Mouse (Mus musculus) embryonic facial prominence, embryonic 12.5 days (tissue): Measurements from ENCODE around the gene Klf6. TPM values are rescaled to one million over a fixed set of nuclear protein-coding genes. Genes with fewer than 3 reads are reported as not detected.

ENCODE experiments used
- ATAC-seq: fragments of 200-750 bp; cut with Nextera tagmentation; 2 replicates; pipeline ENCODE4 v1.8.0; 2017; ENCODE audit not compliant: insufficient number of reproducible peaks, insufficient read depth, low FRiP score, low TSS enrichment
- H3K27ac ChIP-seq: fragments of 300-500 bp; sonication (generic); 2 replicates; pipeline ENCODE4 v1.5.1; 2016; ENCODE audit warnings: mild to moderate bottlenecking
- H3K27me3 ChIP-seq: fragments of 300-500 bp; sonication (generic); 2 replicates; pipeline ENCODE4 v1.6.1; 2016; ENCODE audit warnings: mild to moderate bottlenecking, moderate library complexity
- H3K36me3 ChIP-seq: fragments of 300-500 bp; sonication (generic); 2 replicates; pipeline ENCODE4 v1.6.1; 2016; ENCODE audit warnings: mild to moderate bottlenecking
- H3K4me1 ChIP-seq: fragments of 300-500 bp; sonication (generic); 2 replicates; pipeline ENCODE4 v1.6.1; 2016
- H3K4me2 ChIP-seq: fragments of 300-500 bp; sonication (generic); replicated peaks from 2 replicates; pipeline ENCODE4 v1.6.1; 2016; ENCODE audit warnings: mild to moderate bottlenecking, moderate library complexity
- H3K4me3 ChIP-seq: fragments of 300-500 bp; sonication (generic); 2 replicates; pipeline ENCODE4 v1.5.1; 2016; ENCODE audit warnings: mild to moderate bottlenecking
- H3K9ac ChIP-seq: fragments of 300-500 bp; sonication (generic); 2 replicates; pipeline ENCODE4 v1.6.1; 2016; ENCODE audit warnings: mild to moderate bottlenecking, moderate library complexity
- H3K9me3 ChIP-seq: fragments of 300-500 bp; sonication (generic); 2 replicates; pipeline ENCODE4 v1.6.1; 2016; ENCODE audit warnings: mild to moderate bottlenecking, moderate library complexity
- WGBS: fragments of 180-500 bp; shearing (Covaris S2); methylation state at CpG from one replicate; pipeline ENCODE4 v1.1.7; 2016; 5-methylcytosine and 5-hydroxymethylcytosine counted together
- polyA plus RNA-seq: library from polyadenylated mRNA; unstranded; fragments of >200 nt; fragmentation: Nextera tagmentation; extraction: Ambion mirVana; gene quantifications from 2 replicates; pipeline ENCODE4 v1.2.1, GENCODE M21; 2016

Klf6 gene
- polyA plus RNA-seq, 1 experiment from 2014 or later = 60.8 TPM

DNA sequence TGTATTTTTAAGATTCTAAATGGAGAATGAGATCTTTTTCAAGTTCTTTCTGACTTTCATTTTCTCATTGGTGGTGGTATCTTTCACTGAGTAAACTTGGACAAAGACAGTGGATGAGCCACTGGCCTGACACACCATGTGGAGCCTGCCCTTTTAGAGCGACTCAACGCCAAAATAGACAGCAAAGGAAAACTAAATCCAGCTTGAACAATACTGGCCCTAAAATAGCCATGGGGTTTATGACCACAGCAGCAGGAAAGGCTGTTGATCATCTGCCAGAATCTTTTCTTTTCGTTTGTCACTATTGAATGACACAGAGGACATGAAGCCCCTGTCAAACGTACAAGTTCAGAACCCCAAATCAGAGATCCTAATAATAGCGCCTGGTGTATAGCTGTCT lies 18.4 kb upstream of the Klf6 start:
- Histone ChIP-seq H3K36me3 (no peaks in the 10 kb centered on the region), H3K9me3 (no peaks in the 10 kb centered on the region), H3K27me3 (no peaks in the 10 kb centered on the region), H3K4me1 (no peaks in the 10 kb centered on the region), H3K4me2 (no peak overlapping the region), H3K27ac (no peak overlapping the region), H3K9ac (no peak overlapping the region), H3K4me3 (no peak overlapping the region)
- WGBS = 79% methylated on average over 5 of the region's 5 CpGs
- ATAC-seq = no peak

DNA sequence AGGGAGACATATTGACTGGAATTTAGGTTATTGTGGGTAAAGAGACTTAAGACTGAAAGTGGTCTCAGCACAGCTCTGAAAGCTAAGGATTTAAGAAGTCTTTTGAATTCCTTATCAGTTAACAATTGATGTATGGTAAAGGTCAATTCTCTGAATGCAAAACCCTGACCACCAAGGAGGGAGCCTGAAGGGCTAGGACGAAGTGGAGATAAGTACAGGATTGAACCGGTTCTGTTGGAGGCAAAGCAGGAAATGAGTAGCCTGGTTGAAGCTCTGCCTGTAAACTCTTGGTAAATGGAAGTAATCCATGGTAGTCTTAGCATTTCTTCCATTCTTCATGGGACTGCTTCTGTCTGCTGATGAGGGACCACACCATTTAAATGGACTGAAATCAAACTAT lies 17.5 kb upstream of the Klf6 start:
- no peaks in the 10 kb centered on the region for H3K9me3 ChIP-seq
- no peak for ATAC-seq
- no peaks in the 10 kb centered on the region for H3K36me3 ChIP-seq
- no peaks in the 10 kb centered on the region for H3K4me1 ChIP-seq
- H3K27me3 ChIP-seq = no peaks in the 10 kb centered on the region
- H3K4me2 ChIP-seq = no peak overlapping the region
- WGBS = 60% methylated on average over 2 of the region's 2 CpGs
- H3K27ac ChIP-seq = no peak overlapping the region
- H3K9ac ChIP-seq = no peak overlapping the region
- H3K4me3 ChIP-seq = no peak overlapping the region

DNA sequence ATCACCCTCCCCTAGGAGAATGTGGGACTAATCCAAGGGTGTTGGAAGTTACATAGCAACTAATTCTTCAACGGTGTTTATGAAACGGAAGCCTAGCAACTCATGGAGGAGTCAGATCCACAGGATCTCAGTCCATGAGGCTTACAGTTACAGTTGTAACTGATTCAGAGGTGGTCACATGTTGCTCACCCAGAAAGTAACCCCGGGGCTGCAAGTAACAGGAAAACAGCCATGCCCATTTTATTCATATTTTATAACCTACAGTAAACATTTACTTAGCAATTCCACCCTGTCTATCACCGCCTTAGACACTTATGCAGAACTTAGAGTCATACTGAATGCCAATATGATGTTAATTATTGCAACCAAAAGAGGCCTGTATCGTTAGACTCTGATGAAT lies 16.9 kb upstream of the Klf6 start:
- Histone ChIP-seq H3K9me3 (no peaks in the 10 kb centered on the region), H3K9ac (no peak overlapping the region), H3K4me1 (no peaks in the 10 kb centered on the region), H3K27ac (no peak overlapping the region), H3K27me3 (no peaks in the 10 kb centered on the region), H3K4me3 (no peak overlapping the region), H3K4me2 (no peak overlapping the region), H3K36me3 (no peaks in the 10 kb centered on the region)
- WGBS = 88% methylated on average over 5 of the region's 5 CpGs
- no peak for ATAC-seq

DNA sequence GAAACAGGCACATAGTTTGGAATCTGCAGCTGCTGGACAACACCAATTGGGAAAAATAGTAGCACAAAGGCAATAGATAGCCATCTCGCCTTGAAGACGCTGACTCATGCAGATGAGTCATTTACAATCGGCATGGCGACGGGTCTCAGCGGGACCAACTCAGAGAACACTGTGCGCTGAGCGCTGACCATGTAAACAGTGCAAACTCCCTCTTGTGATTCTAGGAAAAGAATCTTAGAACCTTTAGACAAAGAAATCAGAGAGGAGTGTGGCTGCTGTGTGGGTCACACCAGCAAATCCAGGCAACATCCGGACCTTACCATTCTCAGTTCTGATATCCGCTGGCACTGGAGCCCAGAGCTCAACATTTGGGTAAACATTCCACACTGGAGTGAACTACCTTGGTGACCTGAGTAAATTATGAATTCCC lies 16.1 kb upstream of the Klf6 start:
- WGBS = 61% methylated on average over 10 of the region's 10 CpGs
- Histone ChIP-seq H3K27me3 (no peaks in the 10 kb centered on the region), H3K9me3 (no peaks in the 10 kb centered on the region), H3K4me1 (no peaks in the 10 kb centered on the region), H3K4me3 (no peak overlapping the region), H3K36me3 (no peaks in the 10 kb centered on the region), H3K9ac (no peak overlapping the region), H3K27ac (no peak overlapping the region), H3K4me2 (no peak overlapping the region)
- no peak for ATAC-seq

DNA sequence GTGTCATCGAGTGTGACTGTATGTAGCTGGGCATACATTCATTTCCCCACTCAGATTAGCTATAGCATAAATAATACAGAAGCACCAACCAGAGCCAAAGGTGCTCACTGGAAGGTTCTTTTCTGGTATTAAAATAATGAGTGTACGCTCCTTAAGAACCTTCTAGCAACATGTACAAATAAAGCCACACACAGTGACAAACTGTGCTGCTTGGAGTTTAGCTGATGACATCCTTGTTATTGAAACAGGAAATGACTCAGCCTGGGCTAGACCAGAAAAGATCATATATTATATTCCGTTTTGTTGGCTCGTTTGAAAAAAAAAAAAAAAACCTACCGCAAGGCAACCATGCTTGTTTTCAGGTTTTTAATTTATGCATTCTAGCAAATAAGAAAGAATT lies 15.7 kb upstream of the Klf6 start:
- Histone ChIP-seq H3K36me3 (no peaks in the 10 kb centered on the region), H3K27ac (no peak overlapping the region), H3K9me3 (no peaks in the 10 kb centered on the region), H3K27me3 (no peaks in the 10 kb centered on the region), H3K9ac (no peak overlapping the region), H3K4me1 (no peaks in the 10 kb centered on the region), H3K4me2 (no peak overlapping the region), H3K4me3 (no peak overlapping the region)
- WGBS = 77% methylated on average over 5 of the region's 5 CpGs
- ATAC-seq = no peak

DNA sequence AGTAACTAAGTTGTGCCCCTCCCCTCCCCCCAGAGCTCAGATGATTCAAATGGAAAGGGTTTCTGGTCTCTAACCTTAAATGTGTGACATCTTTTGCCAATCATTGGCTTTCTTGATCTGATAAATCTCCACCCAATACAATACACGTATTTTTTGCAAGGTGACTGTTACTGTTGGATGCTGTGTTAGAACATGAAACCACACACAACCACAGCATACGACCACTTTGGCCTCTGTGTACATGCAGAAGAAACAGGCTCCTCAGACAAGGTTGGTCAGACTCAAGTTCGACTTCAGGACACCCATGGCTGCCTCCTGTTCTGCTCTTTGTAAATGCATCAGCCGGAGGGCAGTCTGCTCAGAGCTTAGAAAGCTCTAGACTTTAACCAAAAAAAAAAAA lies 14.4 kb upstream of the Klf6 start:
- H3K4me3 ChIP-seq = no peak overlapping the region
- 72% methylated on average over 4 of the region's 4 CpGs for WGBS
- no peak overlapping the region for H3K9ac ChIP-seq
- no peaks in the 10 kb centered on the region for H3K27me3 ChIP-seq
- H3K36me3 ChIP-seq = no peaks in the 10 kb centered on the region
- no peak overlapping the region for H3K4me2 ChIP-seq
- no peak overlapping the region for H3K27ac ChIP-seq
- ATAC-seq = no peak
- no peaks in the 10 kb centered on the region for H3K4me1 ChIP-seq
- no peaks in the 10 kb centered on the region for H3K9me3 ChIP-seq

DNA sequence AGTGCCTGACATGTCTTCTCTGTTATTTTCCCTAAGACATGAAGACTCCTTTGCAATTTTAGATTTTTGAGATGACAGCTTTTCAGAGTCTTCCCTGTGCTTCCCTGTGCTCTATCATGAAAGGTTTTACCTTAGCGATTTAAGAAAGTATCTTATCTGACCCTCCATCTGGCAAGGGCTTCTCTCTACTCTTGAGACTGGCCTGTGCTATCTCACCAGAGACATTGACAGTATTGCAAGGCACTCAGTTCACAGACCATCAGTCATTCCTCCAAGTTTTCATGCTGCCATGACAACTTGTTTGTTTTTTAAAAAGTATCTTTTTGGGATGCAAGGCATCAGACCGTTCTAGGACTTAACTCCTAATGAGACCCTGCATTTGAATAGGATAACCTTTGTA lies 13.5 kb upstream of the Klf6 start:
- ATAC-seq = no peak
- no peaks in the 10 kb centered on the region for H3K9me3 ChIP-seq

DNA sequence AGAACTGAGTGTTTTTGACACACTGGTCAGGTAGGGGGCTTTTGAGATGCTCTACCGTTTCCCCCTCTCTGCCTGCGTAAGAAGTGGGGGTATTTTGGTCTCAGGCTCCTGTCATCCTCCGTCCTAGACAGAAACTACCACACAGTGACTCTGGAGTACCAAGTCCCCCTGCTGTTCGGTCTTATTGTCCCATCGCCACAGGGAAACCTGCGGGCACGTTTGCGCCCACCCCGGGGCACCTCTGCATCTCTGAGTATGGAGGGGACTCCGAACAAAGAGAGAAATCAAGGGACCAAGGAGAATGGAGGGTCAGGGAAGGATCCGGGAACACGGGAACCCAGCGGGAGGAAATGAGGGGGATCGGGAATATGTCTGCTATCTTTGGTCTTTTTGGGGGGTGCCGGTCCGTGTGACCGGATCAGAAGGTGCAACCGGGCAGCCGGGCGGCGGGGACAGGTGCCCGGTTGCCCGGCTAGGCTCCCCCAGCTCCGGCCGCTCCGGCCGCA lies 578 bp upstream of the Klf6 start:
- Histone ChIP-seq H3K9me3 (no peaks in the 10 kb centered on the region), H3K4me1 (peaks cover 11% of the 10 kb centered on the region; the same call in 1 of the 2 replicates), H3K9ac (peak overlapping the region; percentile 82), H3K27me3 (no peaks in the 10 kb centered on the region), H3K36me3 (peaks cover 9% of the 10 kb centered on the region), H3K27ac (peak overlapping the region; percentile 99), H3K4me3 (peak overlapping the region; percentile 64), H3K4me2 (peak overlapping the region; percentile 61)
- no peak; the same call in none of the 2 replicates for ATAC-seq
- WGBS = under 1% methylated on average over 27 of the region's 27 CpGs

More for the DNA sequence above, 13.5 kb upstream of the Klf6 start:
- Histone ChIP-seq H3K4me1 (no peaks in the 10 kb centered on the region), H3K27me3 (no peaks in the 10 kb centered on the region), H3K9ac (no peak overlapping the region), H3K27ac (no peak overlapping the region), H3K4me3 (no peak overlapping the region), H3K4me2 (no peak overlapping the region), H3K36me3 (no peaks in the 10 kb centered on the region)
- WGBS = 68% methylated on average over 2 of the region's 2 CpGs

DNA sequence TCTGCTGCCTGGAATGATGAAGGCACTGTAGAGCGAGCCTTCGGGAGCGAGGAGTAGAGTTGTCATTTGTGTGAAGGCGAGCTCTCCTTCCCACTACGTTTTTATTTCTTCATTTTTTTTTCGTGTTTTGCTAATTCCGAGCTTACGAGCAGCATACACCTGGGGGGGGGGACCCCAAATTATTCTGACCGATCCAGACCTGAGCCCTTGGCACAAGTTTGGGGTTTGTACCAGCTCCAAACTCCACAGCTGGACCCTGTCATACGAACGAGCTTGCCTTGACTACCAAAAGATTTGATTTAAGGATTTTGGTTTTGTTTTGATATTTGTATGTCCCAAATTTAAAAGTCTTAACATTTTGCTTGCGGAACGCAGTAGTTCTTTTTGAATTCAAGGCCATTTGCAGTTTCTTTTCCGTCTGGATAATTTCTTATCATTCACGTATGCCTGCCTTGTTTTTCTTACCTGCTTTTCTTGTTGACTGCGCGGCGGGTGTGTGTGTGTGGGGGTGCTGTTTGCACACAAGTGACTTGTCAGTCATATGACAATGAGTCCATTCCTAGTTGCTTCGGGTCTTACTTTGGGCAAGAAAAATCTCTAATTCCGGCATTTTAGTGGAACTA lies 832 bp downstream of the Klf6 start:
- peaks cover 24% of the 10 kb centered on the region for H3K36me3 ChIP-seq

DNA sequence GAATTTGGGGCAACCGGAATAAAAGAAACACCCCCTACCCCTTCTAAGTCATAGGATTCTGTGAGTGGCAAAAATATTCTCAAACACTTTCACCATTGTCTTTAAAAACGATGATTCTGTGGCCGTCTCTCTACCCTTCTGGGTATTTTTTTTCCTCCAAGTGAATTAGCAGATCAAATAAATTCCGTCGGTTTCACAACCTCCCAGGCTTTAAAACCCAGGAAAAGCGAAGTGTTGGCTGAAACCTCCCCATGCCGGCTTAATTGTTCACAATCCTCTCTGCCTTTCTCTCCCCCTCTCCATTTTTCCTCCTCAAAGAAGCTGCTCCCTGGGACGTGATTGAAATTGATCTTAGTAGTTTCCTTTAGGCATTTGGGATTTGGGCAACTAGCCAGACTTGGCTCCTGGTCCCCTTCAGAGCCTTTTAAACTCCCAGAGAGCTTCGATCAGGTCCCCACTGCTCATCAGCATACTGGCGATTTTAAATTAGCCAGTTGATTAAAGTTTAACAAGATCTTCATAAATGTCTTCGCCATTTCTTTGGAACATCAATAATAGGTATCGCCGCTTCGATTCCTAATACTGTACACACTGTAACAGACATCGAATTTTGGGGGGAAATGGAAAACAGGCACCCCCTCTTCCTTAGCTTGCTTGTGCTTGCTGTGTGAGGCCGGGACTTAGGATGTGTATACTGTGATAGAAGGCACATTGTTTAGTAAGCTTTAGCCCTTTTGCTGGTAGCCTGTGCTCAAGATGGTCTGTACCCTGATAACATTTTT lies 1.5 kb downstream of the Klf6 start:
- no peak for ATAC-seq
- H3K36me3 ChIP-seq = peaks cover 30% of the 10 kb centered on the region
- H3K4me3 ChIP-seq = peak overlapping the region; percentile 64
- H3K9ac ChIP-seq = peak overlapping the region; percentile 76
- H3K4me1 ChIP-seq = peaks cover 11% of the 10 kb centered on the region; the same call in 1 of the 2 replicates
- peak overlapping the region; percentile 99 for H3K27ac ChIP-seq
- no peaks in the 10 kb centered on the region for H3K27me3 ChIP-seq
- WGBS = 4% methylated on average over 16 of the region's 16 CpGs
- H3K4me2 ChIP-seq = peak overlapping the region; percentile 45
- no peaks in the 10 kb centered on the region for H3K9me3 ChIP-seq

More for the DNA sequence above, 832 bp downstream of the Klf6 start:
- Histone ChIP-seq H3K4me3 (peak overlapping the region; percentile 64), H3K9me3 (no peaks in the 10 kb centered on the region), H3K9ac (peak overlapping the region; percentile 76), H3K27me3 (no peaks in the 10 kb centered on the region), H3K4me1 (peaks cover 11% of the 10 kb centered on the region; the same call in 1 of the 2 replicates), H3K4me2 (peak overlapping the region; percentile 45), H3K27ac (peak overlapping the region; percentile 99)
- no peak for ATAC-seq
- WGBS = under 1% methylated on average over 20 of the region's 20 CpGs

DNA sequence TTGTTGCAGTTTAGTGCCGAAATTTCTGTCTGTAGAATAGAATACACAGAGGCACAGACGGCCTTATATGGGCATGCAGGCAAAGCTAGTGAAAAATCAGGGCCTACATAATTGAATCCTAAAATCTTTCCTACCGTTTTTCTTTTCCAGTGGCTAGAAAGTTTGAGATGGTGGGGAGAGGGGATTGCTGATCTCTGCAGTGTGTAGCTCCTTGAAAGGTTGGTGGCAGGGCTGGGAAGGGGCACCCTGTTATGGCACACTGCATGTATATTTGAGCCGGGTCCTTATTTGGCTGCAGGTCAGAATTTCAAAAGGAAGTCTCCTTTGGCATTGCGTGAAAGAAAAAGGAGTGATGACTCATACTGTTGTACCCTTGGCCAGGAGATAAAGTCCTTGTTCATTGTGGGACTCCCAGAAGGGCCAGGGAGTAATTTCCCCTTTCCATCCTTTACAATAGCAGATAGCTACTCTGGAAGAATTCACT lies 2.2 kb downstream of the Klf6 start:
- Histone ChIP-seq H3K27me3 (no peaks in the 10 kb centered on the region), H3K9me3 (no peaks in the 10 kb centered on the region), H3K36me3 (peaks cover 33% of the 10 kb centered on the region), H3K9ac (peak overlapping the region; percentile 76), H3K4me3 (peak overlapping the region; percentile 64), H3K4me2 (peak overlapping the region; percentile 45), H3K4me1 (peaks cover 11% of the 10 kb centered on the region; the same call in 1 of the 2 replicates), H3K27ac (peak overlapping the region; percentile 99)
- no peak for ATAC-seq
- 3% methylated on average over 5 of the region's 5 CpGs for WGBS
